Mouse (Mus musculus) lung, postnatal 0 days (tissue): ENCODE data around the gene Olfr222. TPM values are rescaled to one million over a fixed set of nuclear protein-coding genes. Genes with fewer than 3 reads are reported as not detected.
A peak's percentile ranks its signal among the peaks of the same experiment; 100 is the strongest.
"Not testable (repeated sequence)": the region's sequence is repeated elsewhere in the genome, so short reads cannot be mapped to it uniquely, and the experiment has no call there.

Experiments used
- ATAC-seq: fragments of 200-750 bp; cut with Nextera tagmentation; 2 replicates; pipeline ENCODE4 v1.8.0; 2017; ENCODE audit warnings: moderate library complexity
- DNase-seq: peaks from one replicate; pipeline ENCODE4 v3.0.0-alpha.2; 2016; ENCODE audit warnings: low spot score
- H3K27ac ChIP-seq: fragments of 300-500 bp; sonication (generic); 2 replicates; pipeline ENCODE4 v1.5.1; 2014; ENCODE audit warnings: antibody characterized with exemption, mild to moderate bottlenecking, low read length, mixed read lengths
- H3K27me3 ChIP-seq: fragments of 300-500 bp; sonication (generic); replicated peaks from 2 replicates; pipeline ENCODE4 v1.6.1; 2014; ENCODE audit warnings: low read length, mixed read lengths; ENCODE audit not compliant: insufficient read depth
- H3K36me3 ChIP-seq: fragments of 300-500 bp; sonication (generic); 2 replicates; pipeline ENCODE4 v1.6.1; 2014; ENCODE audit warnings: low read length, mixed read lengths; ENCODE audit not compliant: insufficient read depth
- H3K4me1 ChIP-seq: fragments of 300-500 bp; sonication (generic); 2 replicates; pipeline ENCODE4 v1.6.1; 2014; ENCODE audit warnings: antibody characterized with exemption, low read depth, low read length, mixed read lengths; ENCODE audit not compliant: insufficient read depth
- H3K4me2 ChIP-seq: fragments of 300-500 bp; sonication (generic); replicated peaks from 2 replicates; pipeline ENCODE4 v1.6.1; 2014; ENCODE audit warnings: low read depth, mild to moderate bottlenecking, low read length, moderate library complexity, mixed read lengths
- H3K4me3 ChIP-seq: fragments of 300-500 bp; sonication (generic); 2 replicates; pipeline ENCODE4 v1.5.1; 2014; ENCODE audit warnings: low read depth, low read length
- H3K9ac ChIP-seq: fragments of 300-500 bp; sonication (generic); replicated peaks from 2 replicates; pipeline ENCODE4 v1.6.1; 2014; ENCODE audit warnings: low read depth, mild to moderate bottlenecking
- H3K9me3 ChIP-seq: fragments of 300-500 bp; sonication (generic); 2 replicates; pipeline ENCODE4 v1.6.1; 2016; ENCODE audit warnings: low read length, mixed read lengths
- CTCF ChIP-seq: IDR thresholded peaks from 2 replicates; pipeline ENCODE4 v1.5.1; 2016; ENCODE audit warnings: antibody characterized with exemption, mild to moderate bottlenecking
- EP300 ChIP-seq: IDR thresholded peaks from 2 replicates; pipeline ENCODE4 v1.6.1; 2016; ENCODE audit warnings: antibody characterized with exemption, mild to moderate bottlenecking, control low read depth
- WGBS: fragments of 180-500 bp; shearing (Covaris S2); extraction: QIAGEN DNeasy Blood & Tissue Kit; methylation state at CpG from one replicate; pipeline ENCODE4 v1.1.7; 2014; 5-methylcytosine and 5-hydroxymethylcytosine counted together
- polyA plus RNA-seq: library from polyadenylated mRNA; unstranded; fragments of >200 nt; fragmentation: Nextera tagmentation; extraction: Ambion mirVana; gene quantifications from 2 replicates; pipeline ENCODE4 v1.2.1, GENCODE M21; 2015

Olfr222 gene
- polyA plus RNA-seq = not detected in 2 replicates

DNA sequence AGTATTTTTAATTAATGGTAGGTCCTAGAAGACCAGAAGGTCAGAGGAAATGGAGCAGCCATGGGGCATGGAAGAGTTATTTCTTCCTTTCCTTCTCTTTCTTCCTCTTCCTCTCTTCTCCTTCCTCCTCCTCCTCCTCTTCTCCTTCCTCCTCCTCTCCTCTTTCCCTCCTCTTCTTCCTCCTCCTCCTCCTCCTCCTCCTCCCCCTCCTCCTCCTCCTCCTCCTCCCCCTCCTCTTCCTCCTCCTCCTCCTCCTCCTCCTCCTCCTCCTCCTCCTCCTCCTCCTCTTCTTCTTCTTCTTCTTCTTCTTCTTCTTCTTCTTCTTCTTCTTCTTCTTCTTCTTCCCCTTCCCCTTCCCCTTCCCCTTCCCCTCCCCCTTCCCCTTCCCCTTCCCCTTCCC is at the start of gene Olfr222:
Olfr222 (minus strand) TSS at position 101 of the 400 bp plus-strand sequence.
- not testable (repeated sequence) for H3K4me3 ChIP-seq, DNase-seq, H3K36me3 ChIP-seq, H3K4me2 ChIP-seq, H3K27me3 ChIP-seq, H3K9ac ChIP-seq, H3K4me1 ChIP-seq, ATAC-seq, H3K27ac ChIP-seq, H3K9me3 ChIP-seq

GRCm38 (mm10) chr11:59624017-59624630 is 48.1 kb upstream of the Olfr222 start:
- no peak overlapping the region for H3K27ac ChIP-seq
- no peaks in the 10 kb centered on the region for H3K36me3 ChIP-seq
- H3K4me3 ChIP-seq = no peak overlapping the region
- WGBS = 22% methylated on average over 6 of the region's 6 CpGs
- peak; percentile 94 for ATAC-seq
- peak; percentile 87 for DNase-seq
- no peak overlapping the region for H3K9ac ChIP-seq
- H3K9me3 ChIP-seq = no peaks in the 10 kb centered on the region
- no peaks in the 10 kb centered on the region for H3K4me1 ChIP-seq
- TF ChIP-seq CTCF = peak; percentile 92
- no peak for TF ChIP-seq EP300
- no peak overlapping the region for H3K4me2 ChIP-seq
- H3K27me3 ChIP-seq = no peaks in the 10 kb centered on the region

DNA sequence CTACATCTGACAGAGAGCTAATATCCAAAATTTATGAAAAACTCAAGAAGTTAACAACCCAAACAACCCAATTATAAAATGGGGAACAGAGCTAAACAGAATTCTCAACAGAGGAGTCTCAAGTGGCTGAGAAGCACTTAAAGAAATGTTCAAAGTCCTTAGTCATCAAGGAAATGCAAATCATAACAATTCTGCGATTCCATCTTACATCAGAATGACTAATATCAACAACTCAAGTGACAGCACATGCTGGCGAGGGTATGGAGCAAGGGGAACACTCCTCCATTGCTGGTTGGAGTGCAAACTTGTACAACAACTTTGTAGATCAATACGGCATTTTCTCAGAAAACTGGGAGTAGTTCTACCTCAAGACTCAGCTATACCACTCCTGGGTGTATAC is 46.2 kb upstream of the Olfr222 start:
- Histone ChIP-seq H3K4me3 (no peak overlapping the region), H3K9ac (no peak overlapping the region), H3K4me2 (no peak overlapping the region), H3K36me3 (no peaks in the 10 kb centered on the region), H3K27me3 (no peaks in the 10 kb centered on the region), H3K27ac (no peak overlapping the region), H3K9me3 (no peaks in the 10 kb centered on the region), H3K4me1 (no peaks in the 10 kb centered on the region)
- DNase-seq = peak; percentile 71
- 28% methylated on average over 3 of the region's 3 CpGs for WGBS
- peak; percentile 68 for TF ChIP-seq EP300
- TF ChIP-seq CTCF = no peak
- ATAC-seq = peak; percentile 57

GRCm38 (mm10) chr11:59616986-59617385 is 41.0 kb upstream of the Olfr222 start:
- H3K4me1 ChIP-seq, H3K4me3 ChIP-seq, H3K27me3 ChIP-seq, H3K36me3 ChIP-seq, H3K9ac ChIP-seq, DNase-seq, H3K27ac ChIP-seq, ATAC-seq, H3K9me3 ChIP-seq, H3K4me2 ChIP-seq: not testable (repeated sequence)
- WGBS = 85% methylated on average over 2 of the region's 2 CpGs

DNA sequence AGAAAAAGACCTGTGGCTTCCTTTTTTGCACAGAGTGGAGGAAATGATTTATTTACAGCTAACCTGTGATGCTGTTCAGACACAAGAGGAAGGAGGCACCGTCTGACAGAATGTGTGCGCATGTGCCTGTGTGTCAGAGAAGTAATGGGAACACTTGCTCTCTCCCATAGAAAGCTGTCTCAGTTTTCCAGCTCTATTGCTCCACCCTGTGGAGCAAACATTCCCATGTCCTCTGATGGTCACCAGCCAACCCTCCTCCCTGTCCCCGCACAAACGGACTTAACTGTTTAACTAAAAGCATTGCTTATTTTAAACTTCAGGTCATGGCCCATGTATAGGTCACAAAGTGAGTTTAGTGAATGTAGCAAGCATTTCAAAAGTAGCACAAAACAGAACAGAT is 38.1 kb upstream of the Olfr222 start:
- Histone ChIP-seq H3K27me3 (no peaks in the 10 kb centered on the region), H3K27ac (no peak overlapping the region), H3K9me3 (no peaks in the 10 kb centered on the region), H3K9ac (no peak overlapping the region), H3K4me1 (no peaks in the 10 kb centered on the region), H3K4me3 (no peak overlapping the region), H3K36me3 (no peaks in the 10 kb centered on the region), H3K4me2 (no peak overlapping the region)
- ATAC-seq (peak; percentile 75), DNase-seq (peak; percentile 91)
- 21% methylated on average over 4 of the region's 4 CpGs for WGBS
- TF ChIP-seq EP300 (peak; percentile 57; the same call in 1 of the 2 replicates), CTCF (peak; percentile 71)

DNA sequence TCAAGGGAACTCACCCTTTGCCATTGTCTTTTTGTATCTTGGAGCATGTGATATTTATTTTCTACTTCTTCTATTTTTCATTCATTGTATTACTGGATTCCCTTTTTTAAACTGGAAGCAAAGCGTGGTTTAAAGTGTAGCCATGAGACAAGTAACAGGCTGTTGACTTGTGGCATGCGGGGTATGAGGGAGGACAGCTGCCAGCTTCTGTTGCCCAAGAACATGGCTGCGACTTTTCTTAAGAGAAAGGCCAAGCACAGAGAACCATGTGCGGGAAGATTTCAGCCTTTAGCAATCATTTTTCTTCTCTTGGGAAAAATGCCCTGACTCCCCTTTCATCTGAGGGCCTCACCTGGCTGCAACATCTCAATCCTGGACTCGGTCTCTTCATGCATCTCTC is 35.6 kb upstream of the Olfr222 start:
- H3K9me3 ChIP-seq = no peaks in the 10 kb centered on the region
- H3K9ac ChIP-seq = no peak overlapping the region
- no peaks in the 10 kb centered on the region for H3K36me3 ChIP-seq
- DNase-seq (peak; percentile 72), ATAC-seq (peak; percentile 61)
- WGBS = 57% methylated on average over 5 of the region's 5 CpGs
- no peak for TF ChIP-seq EP300
- TF ChIP-seq CTCF = no peak
- H3K27ac ChIP-seq = no peak overlapping the region
- no peak overlapping the region for H3K4me2 ChIP-seq
- H3K4me3 ChIP-seq = no peak overlapping the region
- no peaks in the 10 kb centered on the region for H3K27me3 ChIP-seq
- H3K4me1 ChIP-seq = no peaks in the 10 kb centered on the region

GRCm38 (mm10) chr11:59602287-59602686 is 26.3 kb upstream of the Olfr222 start:
- Histone ChIP-seq H3K4me2 (no peak overlapping the region), H3K4me3 (no peak overlapping the region), H3K27me3 (no peaks in the 10 kb centered on the region), H3K9ac (no peak overlapping the region), H3K36me3 (no peaks in the 10 kb centered on the region), H3K27ac (no peak overlapping the region), H3K4me1 (no peaks in the 10 kb centered on the region), H3K9me3 (no peaks in the 10 kb centered on the region)
- DNase-seq (no peak), ATAC-seq (no peak)
- TF ChIP-seq CTCF (no peak), EP300 (no peak)
- 33% methylated on average over 1 of the region's 1 CpGs for WGBS
